Mouse (Mus musculus): ENCODE measurements around the gene Camta1. TPM values are rescaled to one million over a fixed set of nuclear protein-coding genes. Genes with fewer than 3 reads are reported as not detected.

The Camta1 gene
- polyA plus RNA-seq, 1 experiment from 2014 or later, result 77.1 TPM

- Histone ChIP-seq H3K4me2 (replicated peaks) (no peak overlapping the region), H3K4me3 (replicated peaks) (no peak overlapping the region), H3K36me3 (0 out of 2 replicates have a peak, but pooled peaks cover 3% of the 10 kb centered on the region), H3K9me3 (replicated peaks) (no peaks in the 10 kb centered on the region), H3K9ac (no peak overlapping the region), H3K27me3 (no peaks in the 10 kb centered on the region), H3K27ac (replicated peaks) (no peak overlapping the region), H3K4me1 (peaks cover 19% of the 10 kb centered on the region)
- 82% methylated on average over 7 of the region's 7 CpGs for WGBS
- no peak for ATAC-seq (ENCODE audit: insufficient number of reproducible peaks, low FRiP score, low TSS enrichment, low read depth)
Observed at GRCm38 (mm10) chr4:151859275-151859674, 2.4 kb downstream of the Camta1 start.

DNA sequence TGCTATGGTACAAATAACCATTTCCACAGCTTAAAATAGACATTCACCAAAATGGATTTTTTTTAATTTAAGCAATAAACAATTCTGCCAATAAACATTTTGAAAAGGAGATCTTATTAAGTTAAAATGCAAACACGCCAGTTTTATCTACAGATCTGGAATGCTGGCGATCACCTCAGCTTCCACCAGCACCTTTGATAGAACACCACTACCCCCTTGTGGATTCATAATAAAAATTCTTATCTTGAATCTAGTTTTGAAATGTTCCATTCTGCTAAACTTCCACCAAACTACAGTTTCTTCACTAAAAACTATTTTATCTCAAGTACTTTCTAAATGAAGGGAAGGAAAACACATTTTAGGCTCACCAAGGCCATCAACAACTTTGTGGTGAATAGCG, 7.7 kb downstream of the Camta1 start:
- ATAC-seq (ENCODE audit: insufficient number of reproducible peaks, low FRiP score, low TSS enrichment, low read depth), result no peak
- H3K9me3 ChIP-seq (replicated peaks), result no peaks in the 10 kb centered on the region
- H3K4me1 ChIP-seq, result peaks cover 11% of the 10 kb centered on the region
- H3K27me3 ChIP-seq, result no peaks in the 10 kb centered on the region
- H3K9ac ChIP-seq, result no peak overlapping the region
- no peak overlapping the region for H3K27ac ChIP-seq (replicated peaks)
- H3K36me3 ChIP-seq, result 0 out of 2 replicates have a peak, but pooled peaks cover 3% of the 10 kb centered on the region
- 57% methylated on average over 3 of the region's 3 CpGs for WGBS
- H3K4me3 ChIP-seq (replicated peaks), result no peak overlapping the region
- no peak overlapping the region for H3K4me2 ChIP-seq (replicated peaks)

DNA sequence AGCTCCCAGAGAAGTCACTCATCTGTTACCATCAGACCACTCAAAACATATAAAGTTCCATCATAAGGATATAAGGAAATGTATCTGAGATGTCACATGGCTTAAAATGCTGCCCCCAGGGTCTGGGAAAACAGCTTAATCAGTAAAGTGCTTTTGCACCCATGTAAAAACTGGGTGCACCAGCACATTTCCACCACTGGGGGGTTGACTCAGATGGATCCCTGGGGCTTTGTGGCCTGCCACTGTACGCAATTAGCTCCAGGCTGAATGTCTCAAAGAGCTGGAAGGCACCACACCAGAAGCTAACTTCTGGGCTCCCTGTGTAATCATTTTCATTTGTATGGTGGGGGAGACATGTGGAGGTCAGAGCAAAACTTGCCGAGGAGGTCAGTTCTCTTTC, 10.5 kb downstream of the Camta1 start:
- H3K4me3 ChIP-seq (replicated peaks), result no peak overlapping the region
- ATAC-seq (ENCODE audit: insufficient number of reproducible peaks, low FRiP score, low TSS enrichment, low read depth), result no peak
- no peak overlapping the region for H3K4me2 ChIP-seq (replicated peaks)
- no peaks in the 10 kb centered on the region for H3K36me3 ChIP-seq
- H3K27ac ChIP-seq (replicated peaks), result no peak overlapping the region
- H3K9me3 ChIP-seq (replicated peaks), result no peaks in the 10 kb centered on the region
- 41% methylated on average over 2 of the region's 2 CpGs for WGBS
- peaks cover 11% of the 10 kb centered on the region for H3K4me1 ChIP-seq
- no peak overlapping the region for H3K9ac ChIP-seq
- H3K27me3 ChIP-seq, result no peaks in the 10 kb centered on the region

DNA sequence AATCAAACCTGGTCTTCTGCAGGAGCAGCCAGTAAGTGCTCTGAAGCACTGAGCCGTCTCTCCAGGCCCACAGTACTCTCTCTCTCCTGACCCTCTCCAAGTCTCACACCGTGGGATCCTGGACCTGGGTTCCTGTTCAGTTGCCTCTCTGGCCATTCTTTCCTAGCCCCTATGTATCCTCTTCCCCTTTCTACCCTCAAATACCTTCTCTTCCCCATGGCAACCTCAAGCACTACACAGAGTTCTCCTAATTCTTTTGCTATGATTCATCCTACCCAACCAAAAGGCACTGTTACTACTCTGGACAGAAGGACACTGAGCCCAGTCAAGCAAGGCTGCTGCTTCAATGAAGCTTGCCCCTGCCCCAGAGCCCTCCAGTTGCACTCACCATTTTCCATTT, 19.1 kb downstream of the Camta1 start:
- Histone ChIP-seq H3K9ac (no peak overlapping the region), H3K27me3 (no peaks in the 10 kb centered on the region), H3K36me3 (no peaks in the 10 kb centered on the region), H3K4me1 (no peaks in the 10 kb centered on the region), H3K4me3 (replicated peaks) (no peak overlapping the region), H3K27ac (replicated peaks) (no peak overlapping the region), H3K9me3 (replicated peaks) (no peaks in the 10 kb centered on the region), H3K4me2 (replicated peaks) (no peak overlapping the region)
- WGBS, result 80% methylated on average over 2 of the region's 2 CpGs
- no peak for ATAC-seq (ENCODE audit: insufficient number of reproducible peaks, low FRiP score, low TSS enrichment, low read depth)

- WGBS, result 68% methylated on average over 2 of the region's 2 CpGs
- H3K4me1 ChIP-seq, result no peaks in the 10 kb centered on the region
- ATAC-seq (ENCODE audit: insufficient number of reproducible peaks, low FRiP score, low TSS enrichment, low read depth), result no peak
Observed at GRCm38 (mm10) chr4:151838518-151838917, 23.2 kb downstream of the Camta1 start.

DNA sequence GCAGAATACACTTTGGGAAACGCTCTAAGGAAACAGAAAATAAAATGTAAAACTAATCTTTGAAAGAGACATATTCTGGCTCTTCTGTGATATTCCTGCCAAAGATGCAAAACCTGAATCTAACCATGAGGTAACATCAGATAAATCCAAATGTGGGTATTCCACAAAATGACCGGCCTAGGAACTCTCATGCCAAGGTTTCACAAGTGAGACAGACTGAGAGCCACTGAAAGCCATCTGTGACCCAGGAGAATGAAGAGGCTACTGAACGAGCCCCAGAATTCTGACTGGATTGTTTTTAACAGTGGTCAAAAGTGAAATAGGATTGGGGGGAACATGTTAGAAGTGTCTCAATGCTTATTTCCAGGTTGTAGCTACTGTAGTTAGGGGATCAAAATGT, 25.8 kb downstream of the Camta1 start:
- H3K27ac ChIP-seq (replicated peaks), result no peak overlapping the region
- no peaks in the 10 kb centered on the region for H3K27me3 ChIP-seq
- H3K4me3 ChIP-seq (replicated peaks), result no peak overlapping the region
- H3K4me1 ChIP-seq, result no peaks in the 10 kb centered on the region
- H3K9me3 ChIP-seq (replicated peaks), result no peaks in the 10 kb centered on the region
- no peak for ATAC-seq (ENCODE audit: insufficient number of reproducible peaks, low FRiP score, low TSS enrichment, low read depth)
- H3K4me2 ChIP-seq (replicated peaks), result no peak overlapping the region
- WGBS, result 92% methylated on average over 3 of the region's 3 CpGs
- H3K36me3 ChIP-seq, result no peaks in the 10 kb centered on the region
- no peak overlapping the region for H3K9ac ChIP-seq

More at GRCm38 (mm10) chr4:151838518-151838917, 23.2 kb downstream of the Camta1 start:
- Histone ChIP-seq H3K9ac (no peak overlapping the region), H3K27me3 (no peaks in the 10 kb centered on the region), H3K9me3 (replicated peaks) (no peaks in the 10 kb centered on the region), H3K36me3 (no peaks in the 10 kb centered on the region), H3K4me3 (replicated peaks) (no peak overlapping the region), H3K4me2 (replicated peaks) (no peak overlapping the region), H3K27ac (replicated peaks) (no peak overlapping the region)

GRCm38 (mm10) chr4:151834536-151834935, 27.1 kb downstream of the Camta1 start:
- no peak overlapping the region for H3K9ac ChIP-seq
- no peak overlapping the region for H3K27ac ChIP-seq (replicated peaks)
- peaks cover 5% of the 10 kb centered on the region; the same call in 1 of the 2 replicates for H3K36me3 ChIP-seq
- H3K4me3 ChIP-seq (replicated peaks), result no peak overlapping the region
- no peaks in the 10 kb centered on the region for H3K9me3 ChIP-seq (replicated peaks)
- WGBS, result 91% methylated on average over 10 of the region's 10 CpGs
- H3K4me1 ChIP-seq, result no peaks in the 10 kb centered on the region
- ATAC-seq (ENCODE audit: insufficient number of reproducible peaks, low FRiP score, low TSS enrichment, low read depth), result no peak
- H3K27me3 ChIP-seq, result no peaks in the 10 kb centered on the region
- H3K4me2 ChIP-seq (replicated peaks), result no peak overlapping the region

- H3K9ac ChIP-seq, result no peak overlapping the region
- no peak for ATAC-seq (ENCODE audit: insufficient number of reproducible peaks, low FRiP score, low TSS enrichment, low read depth)
- WGBS, result 91% methylated on average over 7 of the region's 7 CpGs
Observed at GRCm38 (mm10) chr4:151833940-151834449, 27.7 kb downstream of the Camta1 start.

GRCm38 (mm10) chr4:151827840-151828239, 33.8 kb downstream of the Camta1 start:
- Histone ChIP-seq H3K9me3 (replicated peaks) (no peaks in the 10 kb centered on the region), H3K4me3 (replicated peaks) (no peak overlapping the region), H3K9ac (no peak overlapping the region), H3K36me3 (peaks cover 13% of the 10 kb centered on the region), H3K27me3 (no peaks in the 10 kb centered on the region), H3K27ac (replicated peaks) (no peak overlapping the region), H3K4me1 (no peaks in the 10 kb centered on the region), H3K4me2 (replicated peaks) (no peak overlapping the region)
- WGBS, result 94% methylated on average over 3 of the region's 3 CpGs
- ATAC-seq (ENCODE audit: insufficient number of reproducible peaks, low FRiP score, low TSS enrichment, low read depth), result no peak

More at GRCm38 (mm10) chr4:151833940-151834449, 27.7 kb downstream of the Camta1 start:
- Histone ChIP-seq H3K9me3 (replicated peaks) (no peaks in the 10 kb centered on the region), H3K27me3 (no peaks in the 10 kb centered on the region), H3K4me1 (no peaks in the 10 kb centered on the region), H3K4me3 (replicated peaks) (no peak overlapping the region), H3K36me3 (peaks cover 5% of the 10 kb centered on the region), H3K4me2 (replicated peaks) (no peak overlapping the region), H3K27ac (replicated peaks) (no peak overlapping the region)

DNA sequence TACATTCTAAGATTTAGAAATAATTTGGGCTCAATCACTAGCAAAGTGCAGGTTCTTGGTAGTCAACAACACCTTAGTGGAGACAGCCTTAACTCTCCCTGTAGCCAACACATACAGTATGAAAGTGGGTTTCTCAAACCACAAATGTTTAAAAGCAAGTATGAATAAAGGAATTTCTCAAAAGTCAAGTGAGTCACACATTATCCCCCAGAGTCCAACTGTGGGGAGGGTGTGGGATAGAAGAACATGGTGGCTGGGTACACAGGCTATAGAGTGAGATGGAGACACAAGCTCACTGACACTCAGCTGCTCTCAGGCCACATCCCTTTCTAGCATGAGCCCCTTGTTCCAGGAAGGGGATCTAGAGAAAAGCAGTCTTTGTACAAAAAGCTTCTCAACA, 34.3 kb downstream of the Camta1 start:
- no peak for ATAC-seq (ENCODE audit: insufficient number of reproducible peaks, low FRiP score, low TSS enrichment, low read depth)
- H3K27me3 ChIP-seq, result no peaks in the 10 kb centered on the region
- no peaks in the 10 kb centered on the region for H3K9me3 ChIP-seq (replicated peaks)
- no peak overlapping the region for H3K4me2 ChIP-seq (replicated peaks)
- peaks cover 13% of the 10 kb centered on the region for H3K36me3 ChIP-seq
- no peak overlapping the region for H3K27ac ChIP-seq (replicated peaks)
- no peak overlapping the region for H3K9ac ChIP-seq
- no peaks in the 10 kb centered on the region for H3K4me1 ChIP-seq
- no peak overlapping the region for H3K4me3 ChIP-seq (replicated peaks)

DNA sequence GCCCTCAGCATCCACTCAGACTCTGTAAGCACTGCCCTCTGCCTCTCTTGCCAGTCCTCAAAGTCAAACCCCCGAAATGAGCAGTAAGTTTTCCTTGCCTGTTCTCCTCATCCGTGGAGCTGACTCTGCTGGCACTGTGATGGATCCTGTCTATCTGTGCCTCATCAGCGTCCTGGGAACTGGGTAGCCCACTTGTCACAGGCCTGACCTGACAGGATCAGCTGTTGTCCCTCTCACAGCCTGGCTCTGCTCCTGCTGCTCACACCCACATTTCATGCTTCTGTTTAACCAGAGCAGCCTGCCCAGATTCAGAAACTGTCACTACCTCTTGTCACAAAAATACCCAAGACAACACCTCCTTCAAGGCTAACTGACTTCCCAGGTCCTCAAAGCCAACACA, 37.7 kb downstream of the Camta1 start:
- ATAC-seq (ENCODE audit: insufficient number of reproducible peaks, low FRiP score, low TSS enrichment, low read depth), result no peak
- no peaks in the 10 kb centered on the region for H3K4me1 ChIP-seq
- 67% methylated on average over 3 of the region's 3 CpGs for WGBS
- H3K9ac ChIP-seq, result no peak overlapping the region
- H3K9me3 ChIP-seq (replicated peaks), result no peaks in the 10 kb centered on the region
- no peak overlapping the region for H3K4me2 ChIP-seq (replicated peaks)
- no peaks in the 10 kb centered on the region for H3K27me3 ChIP-seq
- no peak overlapping the region for H3K27ac ChIP-seq (replicated peaks)
- H3K36me3 ChIP-seq, result peaks cover 8% of the 10 kb centered on the region; the same call in 1 of the 2 replicates
- H3K4me3 ChIP-seq (replicated peaks), result no peak overlapping the region

- peaks cover 5% of the 10 kb centered on the region; the same call in 1 of the 2 replicates for H3K4me1 ChIP-seq
- H3K27me3 ChIP-seq, result no peaks in the 10 kb centered on the region
- no peak overlapping the region for H3K27ac ChIP-seq (replicated peaks)
- no peak overlapping the region for H3K4me3 ChIP-seq (replicated peaks)
- no peak for ATAC-seq (ENCODE audit: insufficient number of reproducible peaks, low FRiP score, low TSS enrichment, low read depth)
- no peaks in the 10 kb centered on the region for H3K36me3 ChIP-seq
- WGBS, result 81% methylated on average over 2 of the region's 2 CpGs
- no peak overlapping the region for H3K9ac ChIP-seq
- H3K9me3 ChIP-seq (replicated peaks), result no peaks in the 10 kb centered on the region
- no peak overlapping the region for H3K4me2 ChIP-seq (replicated peaks)
Observed at GRCm38 (mm10) chr4:151822986-151823385, 38.7 kb downstream of the Camta1 start.
